Mouse (Mus musculus): Measurements from ENCODE around the gene Polr3gl. TPM values are rescaled to one million over a fixed set of nuclear protein-coding genes. Genes with fewer than 3 reads are reported as not detected.
A peak's percentile ranks its signal among the peaks of the same experiment; 100 is the strongest.

Polr3gl gene
- total RNA-seq, 2 experiments from 2014 or later = 36.7 to 41.4 TPM

- peak; percentile 73 to 82 for DNase-seq
- intact Hi-C loops (cut with DNase I) = no loop called here
These were observed 17.8 kb downstream of the Polr3gl start for GRCm38 (mm10) chr3:96576005-96576658.

- intact Hi-C loops (cut with DNase I) = no loop called here
- DNase-seq = peak; percentile 73 to 78
These were observed 18.6 kb downstream of the Polr3gl start for GRCm38 (mm10) chr3:96575272-96575984.

GRCm38 (mm10) chr3:96573611-96574511 lies 20.1 kb downstream of the Polr3gl start:
- intact Hi-C loops (cut with DNase I) = no loop called here
- peak in 1 of 2 experiments; percentile 49 for DNase-seq

GRCm38 (mm10) chr3:96571896-96572698 lies 21.9 kb downstream of the Polr3gl start:
- intact Hi-C loops (cut with DNase I) = no loop called here
- peak in 1 of 2 experiments; percentile 39 for DNase-seq

- intact Hi-C loops (cut with DNase I) = no loop called here
- no peak for DNase-seq
These were observed 22.6 kb downstream of the Polr3gl start for GRCm38 (mm10) chr3:96571336-96571735.

GRCm38 (mm10) chr3:96570643-96571042 lies 23.3 kb downstream of the Polr3gl start:
- intact Hi-C loops (cut with DNase I) = no loop called here
- DNase-seq = no peak

- no peak for DNase-seq
- intact Hi-C loops (cut with DNase I) = no loop called here
These were observed 23.9 kb downstream of the Polr3gl start for GRCm38 (mm10) chr3:96569966-96570605.

- intact Hi-C loops (cut with DNase I) = no loop called here
- no peak for DNase-seq
These were observed 24.5 kb downstream of the Polr3gl start for GRCm38 (mm10) chr3:96569506-96569905.

- DNase-seq = no peak
- intact Hi-C loops (cut with DNase I) = no loop called here
These were observed 25.4 kb downstream of the Polr3gl start for GRCm38 (mm10) chr3:96568605-96569004.

- intact Hi-C loops (cut with DNase I) = no loop called here
- no peak for DNase-seq
These were observed 27.1 kb downstream of the Polr3gl start for GRCm38 (mm10) chr3:96566661-96567450.

GRCm38 (mm10) chr3:96565105-96565504 lies 28.9 kb downstream of the Polr3gl start:
- no peak for DNase-seq
- intact Hi-C loops (cut with DNase I) = no loop called here

GRCm38 (mm10) chr3:96564633-96565032 lies 29.3 kb downstream of the Polr3gl start:
- intact Hi-C loops (cut with DNase I) = no loop called here
- no peak for DNase-seq

GRCm38 (mm10) chr3:96563911-96564632 lies 29.9 kb downstream of the Polr3gl start:
- DNase-seq = peak in 1 of 2 experiments; percentile 43
- intact Hi-C loops (cut with DNase I) = no loop called here

- intact Hi-C loops (cut with DNase I) = no loop called here
These were observed 30.7 kb downstream of the Polr3gl start for GRCm38 (mm10) chr3:96563267-96563666.

GRCm38 (mm10) chr3:96561946-96562681 lies 31.9 kb downstream of the Polr3gl start:
- intact Hi-C loops (cut with DNase I) = no loop called here
- DNase-seq = peak in 1 of 2 experiments; percentile 63

More at GRCm38 (mm10) chr3:96563267-96563666, 30.7 kb downstream of the Polr3gl start:
- DNase-seq = no peak

GRCm38 (mm10) chr3:96560881-96561668 lies 32.9 kb downstream of the Polr3gl start:
- peak in 1 of 2 experiments; percentile 57 for DNase-seq
- intact Hi-C loops (cut with DNase I) = no loop called here

All from gastrocnemius, postnatal 36 days (tissue).